Mouse (Mus musculus): ENCODE data around the gene Pomp.

DNA sequence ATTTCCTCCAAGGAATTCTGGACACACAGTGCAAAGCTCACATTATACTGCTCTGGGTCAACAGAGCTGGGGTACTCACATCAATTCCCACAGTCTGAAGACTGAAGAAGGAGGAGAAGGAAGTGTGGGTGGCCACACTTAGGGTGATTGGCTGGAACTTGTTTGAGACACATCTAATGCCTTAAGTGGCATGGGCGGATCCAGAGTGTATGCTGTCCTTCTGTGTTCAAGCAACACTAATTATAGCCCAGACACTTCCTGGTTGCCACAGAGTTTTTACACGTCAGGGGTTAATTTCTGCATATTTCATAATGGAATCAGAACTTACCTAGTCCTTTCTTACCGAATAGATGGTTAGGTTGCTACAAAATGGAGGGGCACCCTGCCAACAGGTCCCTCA, 14.9 kb upstream of the Pomp start:
- TF ChIP-seq CTCF (IDR thresholded peaks at IDR 0.05; ENCODE audit: low read depth) = no peak
- TF ChIP-seq EP300 (IDR thresholded peaks at IDR 0.05; ENCODE audit: low read depth) = no peak
